Mouse (Mus musculus) mouse embryonic stem cell (cell line): ENCODE results near the gene Ubxn10.

Experiments used
- in situ Hi-C, 2 experiments: fragments of 300-500 bp; cut with MboI; formaldehyde crosslinking; loops; 1 replicate in 1 of 2; 3 replicates in 1 of 2; pipeline ENCODE4 v1.14.3; 2019 to 2020; ENCODE audit warnings: low sequenced_read_pairs in 2 of 2, low pct_unique_long_range_greater_than_20kb in 1 of 2, mixed read lengths in 1 of 2; ENCODE audit not compliant: unreplicated experiment in 1 of 2

The Ubxn10 gene

DNA sequence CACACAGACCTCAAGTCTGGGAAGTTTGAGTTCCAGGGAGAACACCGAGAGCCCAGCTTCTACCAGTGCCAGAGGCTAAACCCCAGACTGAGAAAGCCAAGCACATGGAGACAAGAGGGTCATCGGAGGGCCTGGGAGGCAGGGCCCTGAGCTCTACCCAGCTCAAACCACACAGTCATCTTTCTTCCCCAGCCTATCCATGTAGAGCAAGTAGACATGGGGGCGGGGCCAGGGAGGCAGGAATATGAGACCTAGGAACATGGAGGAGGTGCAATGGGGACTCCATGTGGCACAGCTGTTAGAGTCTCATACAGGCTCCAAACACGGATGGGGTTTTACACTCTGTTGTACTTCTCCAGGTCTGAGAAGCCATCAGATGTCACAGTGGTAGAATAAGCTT lies 8.9 kb upstream of the Ubxn10 start:
- in situ Hi-C loops, result loop anchor here (5.0 kb wide), 1 partner anchor 111 kb away; no protein-coding TSS in a partner anchor

DNA sequence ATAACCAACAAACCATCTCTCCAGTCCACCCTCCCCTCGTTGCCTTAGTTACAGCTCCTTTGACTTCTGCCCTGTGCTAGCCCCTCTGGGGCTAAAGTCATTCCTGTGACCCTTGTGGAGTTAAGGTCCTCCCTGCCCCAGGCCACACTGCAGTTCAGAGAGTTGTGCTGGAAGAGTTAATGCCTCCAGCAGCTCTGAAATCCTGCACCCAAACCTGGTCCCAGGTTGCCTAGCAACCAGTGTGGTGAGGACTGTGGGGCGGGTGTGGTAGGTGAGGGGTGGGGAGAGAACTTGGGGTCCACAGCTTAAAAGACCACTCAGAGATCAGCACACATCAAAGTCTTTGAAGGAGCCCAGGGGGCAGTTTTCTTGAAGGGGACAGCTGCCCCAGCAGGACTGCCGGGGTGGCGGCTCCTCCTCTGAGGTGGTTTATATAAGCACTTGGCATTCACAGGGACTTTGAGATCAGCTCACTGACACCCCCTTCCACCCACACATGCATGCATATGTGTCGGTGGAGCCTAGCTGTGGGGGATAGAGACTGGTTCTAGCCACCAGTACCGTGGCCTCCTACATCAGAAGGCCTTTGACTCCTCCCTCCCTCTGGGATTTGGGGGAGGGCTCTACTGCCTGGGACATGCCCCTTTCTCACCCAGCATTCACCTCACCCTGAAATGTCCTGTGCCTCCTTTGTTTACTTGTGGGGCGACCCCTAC lies 2.3 kb upstream of the Ubxn10 start:
- in situ Hi-C loops, result no loop called here

- in situ Hi-C loops, result no loop called here
Observed at GRCm38 (mm10) chr4:138734863-138735262, 2.1 kb downstream of the Ubxn10 start.

DNA sequence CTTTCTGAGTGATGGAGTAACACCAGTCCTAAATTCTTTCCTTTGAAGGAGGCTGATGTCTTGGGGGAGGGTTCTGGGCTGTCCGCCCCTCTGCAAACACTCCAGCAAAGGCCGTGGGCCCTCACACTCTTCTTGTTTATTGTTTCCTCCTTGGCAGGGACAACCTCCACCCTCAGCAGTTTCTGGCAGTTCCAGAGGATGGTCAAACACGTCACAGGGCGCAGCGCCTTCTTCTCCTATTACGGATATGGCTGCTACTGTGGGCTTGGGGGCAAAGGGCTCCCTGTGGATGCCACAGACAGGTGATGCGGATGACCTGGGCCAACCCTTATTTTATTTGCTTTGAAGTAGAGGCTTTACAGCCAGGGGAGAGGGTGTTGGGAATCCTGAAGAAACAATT lies 2.9 kb downstream of the Ubxn10 start:
- in situ Hi-C loops, result no loop called here

DNA sequence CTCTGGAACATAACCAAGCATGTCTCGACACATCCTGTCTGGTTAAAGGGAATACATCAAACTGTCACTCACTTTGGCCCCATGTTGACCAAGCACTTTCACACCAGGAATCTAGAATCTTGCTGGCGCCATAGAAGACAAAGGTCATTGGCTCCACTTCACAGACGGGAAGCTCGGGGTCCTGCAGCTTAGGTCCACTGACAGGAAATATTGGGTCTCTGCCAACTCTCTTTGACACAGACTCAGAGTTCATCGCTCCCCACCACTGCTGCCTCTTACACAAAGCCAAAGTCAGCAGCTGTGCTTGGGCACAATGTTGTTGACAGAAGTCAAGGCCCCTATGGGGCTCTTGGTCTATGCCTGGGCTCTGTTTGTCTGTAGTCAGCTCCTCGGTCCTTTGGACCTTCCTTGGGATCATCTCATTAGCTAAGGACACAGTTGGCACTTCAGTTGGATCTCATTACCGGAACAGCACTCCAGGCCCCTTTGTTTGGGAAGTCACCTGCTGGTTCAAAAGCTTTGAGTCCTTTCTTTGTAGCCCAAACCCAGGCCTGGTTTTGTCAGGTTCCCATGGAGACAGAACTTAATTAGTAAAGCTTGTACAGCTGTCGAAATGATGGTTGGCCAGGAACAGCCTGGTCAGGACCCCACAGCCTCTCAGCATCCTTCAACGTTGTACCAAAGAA lies 7.8 kb downstream of the Ubxn10 start:
- in situ Hi-C loops, result no loop called here

- in situ Hi-C loops, result no loop called here
Observed at GRCm38 (mm10) chr4:138725751-138726150, 11.2 kb downstream of the Ubxn10 start.

GRCm38 (mm10) chr4:138725127-138725461 lies 11.9 kb downstream of the Ubxn10 start:
- in situ Hi-C loops, result no loop called here

DNA sequence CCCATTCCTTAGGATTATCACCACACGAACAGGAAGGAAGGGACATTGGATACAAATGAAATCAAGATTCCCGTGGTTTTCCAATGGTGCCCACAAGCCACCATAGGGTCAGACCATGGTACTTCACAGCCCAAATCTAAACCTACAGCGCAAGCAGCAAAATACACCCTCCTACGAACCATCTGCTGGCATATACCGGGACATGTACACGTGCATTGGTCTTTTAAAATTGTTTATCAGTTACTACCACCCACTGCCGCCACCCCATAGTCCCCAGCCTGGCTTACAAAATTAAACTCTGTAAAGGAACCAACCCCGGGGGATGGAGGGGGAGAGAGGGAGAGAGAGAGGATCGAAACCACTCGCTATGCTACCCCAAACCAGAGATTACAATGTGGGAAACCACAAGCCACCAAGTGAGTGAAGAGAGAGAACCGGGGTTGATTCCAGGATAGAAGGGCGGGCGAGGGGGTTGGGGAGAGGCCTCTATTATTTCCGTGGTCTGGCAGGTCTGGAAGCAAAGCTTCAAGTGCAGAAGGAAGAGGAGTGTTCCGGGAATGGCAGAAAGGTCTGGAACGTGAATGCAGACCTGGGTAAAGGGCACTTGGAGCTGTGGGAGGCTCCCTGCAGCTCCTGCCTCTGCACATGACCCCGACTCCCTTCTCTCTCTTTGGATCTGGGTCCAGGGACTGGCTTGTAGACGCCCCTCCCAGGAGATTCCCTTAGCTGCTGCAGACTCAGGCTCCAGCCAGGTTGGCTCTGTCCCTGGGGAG lies 12.4 kb downstream of the Ubxn10 start, which contains the start of gene Pla2g2c:
Gene Pla2g2c (plus strand): TSS at position 439 of the 773 bp plus-strand sequence.
- in situ Hi-C loops, result no loop called here

DNA sequence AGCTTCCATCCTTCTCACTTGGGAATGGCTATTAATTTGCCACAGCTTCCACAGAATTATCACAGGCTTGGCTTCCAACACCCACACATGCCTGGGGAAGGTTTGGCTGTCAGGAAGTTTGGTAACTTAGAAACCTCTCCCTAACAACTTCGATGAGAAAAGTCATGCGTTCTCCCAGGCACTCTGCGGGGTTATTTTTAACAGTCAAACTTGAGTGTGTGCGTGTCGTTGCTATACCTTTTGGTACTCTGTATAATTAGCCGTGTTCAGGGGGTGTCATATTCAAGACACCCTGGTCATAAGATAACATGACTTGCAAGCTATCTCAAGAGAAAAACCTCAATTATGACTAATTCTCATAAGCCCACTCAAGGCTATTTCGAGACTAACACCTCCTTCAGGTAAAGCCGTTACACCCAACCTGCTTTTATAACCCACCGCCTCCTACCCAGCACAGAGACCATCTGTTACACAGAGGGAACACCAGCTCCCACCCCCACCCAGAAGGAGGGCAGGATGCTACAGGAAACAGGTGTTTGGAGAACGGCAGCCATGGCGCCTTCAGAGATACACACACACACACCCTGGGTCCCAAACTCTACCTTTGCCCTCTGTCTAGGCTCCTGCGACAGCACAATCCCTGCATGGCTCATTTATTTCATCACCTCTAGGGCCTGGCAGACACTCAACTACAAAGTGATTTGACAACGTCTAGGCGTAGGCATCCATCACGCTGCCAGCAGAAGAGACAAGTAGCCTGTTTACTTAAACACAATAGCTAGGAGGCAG lies 13.3 kb downstream of the Ubxn10 start:
- in situ Hi-C loops, result no loop called here

DNA sequence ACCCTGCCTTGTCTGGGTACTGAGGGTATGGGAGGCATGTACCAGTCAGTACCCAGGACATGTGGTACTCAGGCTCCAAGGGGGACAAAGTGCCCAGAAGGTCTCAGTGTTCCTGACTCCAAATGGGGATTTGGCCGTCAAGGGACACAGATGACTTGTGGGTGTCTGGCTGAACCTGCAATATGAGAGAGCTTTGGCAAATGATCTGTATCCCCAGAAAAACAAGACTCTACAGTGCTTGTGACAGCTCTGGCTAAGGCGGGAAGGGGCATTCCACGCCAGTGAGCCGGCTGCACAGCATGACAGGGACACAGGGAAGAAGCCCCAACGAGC lies 17.7 kb downstream of the Ubxn10 start:
- in situ Hi-C loops, result loop anchor here in 1 of 2 experiments (10.0 kb wide), 1 partner anchor 76 kb away; no protein-coding TSS in a partner anchor

DNA sequence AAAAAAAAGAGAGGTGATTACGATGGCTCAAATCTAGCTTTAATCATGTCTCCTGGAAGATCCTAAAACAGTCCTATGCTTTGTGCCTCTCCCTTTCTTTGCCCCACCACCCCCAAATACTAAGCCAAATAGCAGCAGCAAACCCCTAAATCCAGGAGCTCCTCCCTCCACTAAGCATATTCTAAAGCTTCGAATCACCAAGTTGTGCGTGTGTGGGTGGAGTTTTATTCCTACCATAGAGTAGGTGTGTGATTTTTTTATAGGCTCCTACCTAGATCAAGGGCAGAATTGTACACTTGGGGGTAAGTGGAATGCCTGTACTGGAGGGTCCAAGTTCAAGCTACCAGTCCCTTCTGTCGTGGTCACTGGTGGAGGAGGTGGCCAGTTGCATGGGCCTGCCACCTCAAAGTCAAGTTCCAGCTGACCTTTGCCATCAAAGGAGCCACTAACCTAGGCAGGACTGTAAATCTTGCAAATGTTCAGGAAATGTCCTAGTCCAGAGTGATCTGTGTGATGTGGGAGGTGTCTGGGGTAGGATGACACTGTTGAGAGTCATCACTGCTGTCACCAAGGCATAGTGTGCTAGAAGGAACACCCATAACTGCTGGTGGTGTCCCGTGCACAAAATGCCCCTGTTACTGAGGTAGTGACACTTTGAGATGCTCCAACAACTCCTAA lies 18.2 kb downstream of the Ubxn10 start:
- in situ Hi-C loops, result loop anchor here in 1 of 2 experiments (10.0 kb wide), 1 partner anchor 76 kb away; no protein-coding TSS in a partner anchor

GRCm38 (mm10) chr4:138716697-138717096 lies 20.3 kb downstream of the Ubxn10 start:
- in situ Hi-C loops, result loop anchor here in 1 of 2 experiments (10.0 kb wide), 1 partner anchor 78 kb away; no protein-coding TSS in a partner anchor

DNA sequence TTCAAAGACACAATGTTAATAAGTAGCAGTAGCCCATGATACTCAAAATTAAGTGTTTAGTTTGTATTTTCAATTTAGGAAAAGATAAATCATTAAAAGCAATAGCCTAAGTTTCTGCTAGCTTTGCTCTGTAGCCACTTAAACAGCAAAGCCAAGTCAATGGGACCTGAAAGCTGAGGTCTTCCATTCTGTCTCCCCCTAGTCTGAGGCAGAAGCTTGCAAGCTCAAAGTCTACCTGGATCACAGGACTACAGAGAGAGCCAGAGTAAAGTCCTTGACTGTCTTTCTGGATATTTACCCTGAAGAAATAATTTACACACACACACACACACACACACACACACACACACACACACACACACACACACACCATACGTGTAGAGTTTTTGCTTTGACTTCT lies 22.8 kb downstream of the Ubxn10 start:
- in situ Hi-C loops, result loop anchor here in 1 of 2 experiments (10.0 kb wide), 1 partner anchor 81 kb away; no protein-coding TSS in a partner anchor

GRCm38 (mm10) chr4:138712621-138713020 lies 24.3 kb downstream of the Ubxn10 start:
- in situ Hi-C loops, result loop anchor here in 1 of 2 experiments (10.0 kb wide), 1 partner anchor 82 kb away; no protein-coding TSS in a partner anchor

DNA sequence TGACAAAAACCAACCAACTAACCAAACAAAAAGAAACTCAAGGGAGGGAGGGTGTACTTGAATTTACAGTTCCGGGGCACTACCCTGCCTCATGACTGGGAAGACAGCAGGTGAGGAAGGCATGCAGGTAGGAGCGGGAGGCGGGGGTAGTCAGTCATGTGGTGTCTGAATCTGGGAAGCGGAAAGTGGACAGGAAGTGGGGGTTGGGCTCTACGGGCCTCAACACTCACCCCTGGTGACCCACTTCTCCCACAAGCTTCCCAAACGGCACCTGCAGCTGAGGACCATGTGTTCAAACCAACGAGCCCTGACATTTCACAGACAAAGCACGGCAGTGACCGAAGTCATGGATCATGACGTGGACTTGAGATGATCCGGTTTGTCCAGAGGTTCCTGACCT lies 24.9 kb downstream of the Ubxn10 start:
- in situ Hi-C loops, result loop anchor here in 1 of 2 experiments (10.0 kb wide), 1 partner anchor 83 kb away; no protein-coding TSS in a partner anchor

GRCm38 (mm10) chr4:138711051-138711820 lies 25.7 kb downstream of the Ubxn10 start:
- in situ Hi-C loops, result loop anchor here in 1 of 2 experiments (10.0 kb wide), 1 partner anchor 84 kb away; no protein-coding TSS in a partner anchor

DNA sequence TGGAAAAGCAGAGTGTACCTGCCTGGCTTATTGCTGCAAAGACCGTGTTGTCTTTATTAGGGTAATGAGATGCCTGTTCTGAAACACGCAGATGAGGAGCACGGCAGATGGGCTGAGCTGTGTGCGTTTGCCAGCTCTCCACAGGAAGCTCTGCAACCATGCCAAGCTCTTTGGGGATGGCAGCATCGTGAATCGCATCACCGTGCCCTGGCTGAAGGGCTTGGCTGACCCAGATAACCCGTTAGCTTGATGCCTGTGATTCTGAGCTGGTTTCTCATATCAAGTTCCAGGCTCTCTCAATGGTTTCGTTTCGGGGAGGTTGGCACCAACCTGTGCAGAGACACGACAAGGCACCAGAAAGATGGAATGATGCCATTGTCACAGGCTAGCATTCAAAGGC lies 26.3 kb downstream of the Ubxn10 start:
- in situ Hi-C loops, result loop anchor here in 1 of 2 experiments (10.0 kb wide), 1 partner anchor 84 kb away; no protein-coding TSS in a partner anchor
